Mouse (Mus musculus): ENCODE data around the gene Med25. TPM values are rescaled to one million over a fixed set of nuclear protein-coding genes. Genes with fewer than 3 reads are reported as not detected.
A peak's percentile ranks its signal among the peaks of the same experiment; 100 is the strongest.

The Med25 gene
- polyA plus RNA-seq, 1 experiment from 2014 or later: 60.0 TPM

- no peak overlapping the region for H3K9ac ChIP-seq (ENCODE audit: low read depth, low read length)
- H3K27me3 ChIP-seq (replicated peaks; ENCODE audit: control insufficient read depth, insufficient read depth, low read length): no peaks in the 10 kb centered on the region
- H3K36me3 ChIP-seq (ENCODE audit: control insufficient read depth, insufficient read depth): peaks cover 25% of the 10 kb centered on the region
- 41% methylated on average over 9 of the region's 9 CpGs for WGBS
- no peak overlapping the region for H3K27ac ChIP-seq (ENCODE audit: low read depth, low read length)
- H3K4me3 ChIP-seq (ENCODE audit: low read depth, low read length): peak overlapping the region; percentile 86
- H3K4me1 ChIP-seq (replicated peaks; ENCODE audit: control insufficient read depth, insufficient read depth, low read length): peaks cover 27% of the 10 kb centered on the region
- ATAC-seq: no peak
- no peak for TF ChIP-seq CTCF (IDR thresholded peaks at IDR 0.05; ENCODE audit: low read depth)
- no peaks in the 10 kb centered on the region for H3K9me3 ChIP-seq (ENCODE audit: control insufficient read depth)
- peak overlapping the region; percentile 79 for H3K4me2 ChIP-seq (replicated peaks; ENCODE audit: low read depth)
Observed at GRCm38 (mm10) chr7:44867802-44868201, 24.7 kb downstream of the Med25 start.

DNA sequence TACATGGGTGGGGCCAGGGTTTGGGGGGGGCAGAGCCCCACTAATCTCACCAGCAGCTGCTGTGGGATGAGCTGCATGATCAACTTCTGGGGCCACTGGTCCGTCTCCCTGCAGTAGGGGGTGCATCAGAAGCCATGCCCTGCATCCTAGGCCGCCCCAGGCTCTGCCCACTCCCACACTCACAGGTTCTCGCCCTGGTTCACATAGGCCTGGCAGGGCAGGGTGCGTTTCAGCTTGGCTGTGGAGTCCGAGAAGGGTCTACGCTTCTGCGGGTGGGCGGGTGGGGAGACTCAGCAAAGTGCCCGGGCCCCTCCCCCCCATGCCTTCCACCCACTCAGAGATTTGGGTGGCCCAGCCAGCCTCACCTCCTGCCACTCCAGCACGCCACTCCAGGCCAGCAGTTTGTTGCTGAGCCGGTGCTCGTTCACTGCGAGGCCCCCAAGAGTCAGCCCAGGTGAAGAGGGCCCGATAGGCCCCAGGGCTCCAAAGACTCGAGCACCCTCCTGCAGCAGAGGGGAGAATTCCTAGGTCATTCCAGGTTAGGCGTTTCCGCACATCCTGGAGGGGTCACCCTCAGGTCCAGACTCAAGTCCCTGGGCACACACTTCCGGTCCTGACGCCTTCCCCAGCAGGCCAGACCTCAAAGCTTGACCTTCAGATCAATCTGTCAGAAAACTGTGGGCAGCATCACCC is 25.4 kb downstream of the Med25 start:
- Histone ChIP-seq H3K4me3 (ENCODE audit: low read depth, low read length) (peak overlapping the region; percentile 86; the same call in 1 of the 2 replicates), H3K4me2 (replicated peaks; ENCODE audit: low read depth) (peak overlapping the region; percentile 79), H3K9me3 (ENCODE audit: control insufficient read depth) (no peaks in the 10 kb centered on the region), H3K27ac (ENCODE audit: low read depth, low read length) (0 out of 2 replicates have a peak overlapping the region, but pooled peaks have one; percentile 37), H3K4me1 (replicated peaks; ENCODE audit: control insufficient read depth, insufficient read depth, low read length) (peaks cover 27% of the 10 kb centered on the region), H3K36me3 (ENCODE audit: control insufficient read depth, insufficient read depth) (peaks cover 31% of the 10 kb centered on the region), H3K27me3 (replicated peaks; ENCODE audit: control insufficient read depth, insufficient read depth, low read length) (no peaks in the 10 kb centered on the region), H3K9ac (ENCODE audit: low read depth, low read length) (no peak overlapping the region)
- ATAC-seq: no peak
- WGBS: 58% methylated on average over 18 of the region's 19 CpGs
- no peak for TF ChIP-seq CTCF (IDR thresholded peaks at IDR 0.05; ENCODE audit: low read depth)

DNA sequence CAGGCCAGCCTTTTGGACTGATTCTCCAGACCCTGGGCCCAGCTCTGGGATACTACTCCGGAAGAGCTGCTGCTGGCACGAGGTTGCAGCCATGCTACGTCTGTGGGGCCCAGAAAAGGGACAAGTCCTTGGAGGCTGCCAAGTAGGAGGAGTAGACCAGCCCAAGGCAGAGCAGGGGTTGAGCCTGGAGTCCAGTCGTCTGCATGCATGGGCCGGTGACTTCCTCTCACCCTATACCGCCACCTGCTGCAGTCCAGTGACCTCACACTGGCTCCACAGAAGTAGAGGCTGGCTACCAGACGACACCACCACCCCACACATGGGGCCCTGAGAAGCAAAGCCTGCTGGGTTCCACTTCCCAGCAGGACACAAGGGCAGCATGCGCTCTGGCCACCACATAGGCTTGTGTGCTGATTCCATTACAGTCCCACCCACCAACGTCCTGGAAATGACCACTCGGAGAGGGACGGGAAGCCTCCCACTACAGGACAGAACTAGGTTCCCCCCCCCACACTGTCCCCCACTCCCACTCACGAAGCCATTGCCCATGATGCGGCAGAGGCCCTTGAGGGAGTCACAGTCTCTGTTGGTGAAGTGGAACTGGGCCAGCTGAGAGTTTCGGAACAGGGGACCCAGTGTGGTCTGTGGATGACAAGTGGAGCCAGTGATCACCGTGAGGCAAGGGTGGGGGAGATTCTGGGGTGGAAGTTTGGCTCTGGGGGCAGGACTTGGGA is 26.1 kb downstream of the Med25 start:
- Histone ChIP-seq H3K4me3 (ENCODE audit: low read depth, low read length) (peak overlapping the region; percentile 1; the same call in 1 of the 2 replicates), H3K36me3 (ENCODE audit: control insufficient read depth, insufficient read depth) (peaks cover 38% of the 10 kb centered on the region), H3K4me1 (replicated peaks; ENCODE audit: control insufficient read depth, insufficient read depth, low read length) (peaks cover 27% of the 10 kb centered on the region), H3K27me3 (replicated peaks; ENCODE audit: control insufficient read depth, insufficient read depth, low read length) (no peaks in the 10 kb centered on the region), H3K27ac (ENCODE audit: low read depth, low read length) (peak overlapping the region; percentile 37), H3K9me3 (ENCODE audit: control insufficient read depth) (no peaks in the 10 kb centered on the region), H3K9ac (ENCODE audit: low read depth, low read length) (peak overlapping the region; percentile 45), H3K4me2 (replicated peaks; ENCODE audit: low read depth) (peak overlapping the region; percentile 79)
- peak; percentile 29 for ATAC-seq
- WGBS: 29% methylated on average over 15 of the region's 15 CpGs
- peak; percentile 64 for TF ChIP-seq CTCF (IDR thresholded peaks at IDR 0.05; ENCODE audit: low read depth)

GRCm38 (mm10) chr7:44864595-44865542 is 27.6 kb downstream of the Med25 start:
- Histone ChIP-seq H3K36me3 (ENCODE audit: control insufficient read depth, insufficient read depth) (peaks cover 42% of the 10 kb centered on the region), H3K27me3 (replicated peaks; ENCODE audit: control insufficient read depth, insufficient read depth, low read length) (no peaks in the 10 kb centered on the region), H3K9ac (ENCODE audit: low read depth, low read length) (no peak overlapping the region), H3K9me3 (ENCODE audit: control insufficient read depth) (no peaks in the 10 kb centered on the region), H3K27ac (ENCODE audit: low read depth, low read length) (0 out of 2 replicates have a peak overlapping the region, but pooled peaks have one; percentile 21), H3K4me2 (replicated peaks; ENCODE audit: low read depth) (no peak overlapping the region), H3K4me1 (replicated peaks; ENCODE audit: control insufficient read depth, insufficient read depth, low read length) (peaks cover 27% of the 10 kb centered on the region), H3K4me3 (ENCODE audit: low read depth, low read length) (no peak overlapping the region)
- TF ChIP-seq CTCF (IDR thresholded peaks at IDR 0.05; ENCODE audit: low read depth): no peak
- WGBS: 78% methylated on average over 24 of the region's 24 CpGs
- no peak for ATAC-seq

DNA sequence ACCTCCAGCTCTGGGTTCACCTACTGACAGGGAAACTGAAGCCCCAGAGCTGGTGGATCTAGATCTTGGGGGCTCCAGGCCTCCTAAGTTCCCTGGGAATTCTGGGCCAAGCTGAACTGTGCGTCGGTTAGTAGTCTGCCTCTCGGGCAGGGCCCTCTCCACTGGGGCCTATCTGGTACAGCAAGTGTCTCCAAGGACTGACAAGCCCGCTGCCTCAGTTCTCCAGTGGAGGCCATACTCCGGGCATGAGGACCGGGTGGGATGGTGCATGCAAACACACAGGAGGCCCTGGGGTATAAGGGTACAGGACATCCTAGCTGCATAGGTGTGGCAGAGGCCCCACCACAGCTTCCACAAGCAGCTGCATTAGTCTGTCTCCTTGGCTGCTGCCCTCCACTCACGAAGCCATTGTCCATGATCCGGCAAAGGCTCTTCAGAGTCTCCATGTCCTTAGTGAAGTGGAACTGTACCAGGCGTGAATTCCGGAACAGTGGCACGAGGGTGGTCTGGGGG is 28.5 kb downstream of the Med25 start:
- no peak for ATAC-seq
- no peak for TF ChIP-seq CTCF (IDR thresholded peaks at IDR 0.05; ENCODE audit: low read depth)
- peaks cover 27% of the 10 kb centered on the region for H3K4me1 ChIP-seq (replicated peaks; ENCODE audit: control insufficient read depth, insufficient read depth, low read length)
- no peak overlapping the region for H3K9ac ChIP-seq (ENCODE audit: low read depth, low read length)
- peaks cover 47% of the 10 kb centered on the region for H3K36me3 ChIP-seq (ENCODE audit: control insufficient read depth, insufficient read depth)
- no peak overlapping the region for H3K4me3 ChIP-seq (ENCODE audit: low read depth, low read length)
- no peak overlapping the region for H3K4me2 ChIP-seq (replicated peaks; ENCODE audit: low read depth)
- H3K9me3 ChIP-seq (ENCODE audit: control insufficient read depth): no peaks in the 10 kb centered on the region
- H3K27ac ChIP-seq (ENCODE audit: low read depth, low read length): peak overlapping the region; percentile 21; the same call in 1 of the 2 replicates
- 82% methylated on average over 11 of the region's 11 CpGs for WGBS
- H3K27me3 ChIP-seq (replicated peaks; ENCODE audit: control insufficient read depth, insufficient read depth, low read length): no peaks in the 10 kb centered on the region
